Mouse (Mus musculus) liver, embryonic 14.5 days (tissue): Measurements from ENCODE around the gene Asb6. TPM values are rescaled to one million over a fixed set of nuclear protein-coding genes. Genes with fewer than 3 reads are reported as not detected.

ENCODE experiments used
- ATAC-seq: fragments of 200-750 bp; cut with Nextera tagmentation; 2 replicates; pipeline ENCODE4 v1.8.0; 2017; ENCODE audit warnings: moderate number of reproducible peaks, mild to moderate bottlenecking, moderate library complexity; ENCODE audit not compliant: insufficient read depth
- DNase-seq, 3 experiments: peaks; one replicate each; pipeline ENCODE4 v3.0.0-alpha.2; 2012 to 2013; ENCODE audit warnings: low read depth in 3 of 3, low spot score in 3 of 3
- H3K27ac ChIP-seq: fragments of 300-500 bp; sonication (generic); 2 replicates; pipeline ENCODE4 v1.5.1; 2014; ENCODE audit warnings: moderate library complexity, mild to moderate bottlenecking, control low read depth, inconsistent platforms
- H3K27me3 ChIP-seq: fragments of 300-500 bp; sonication (generic); 2 replicates; pipeline ENCODE4 v1.6.1; 2014; ENCODE audit warnings: mild to moderate bottlenecking, low read length, moderate library complexity; ENCODE audit not compliant: control insufficient read depth, insufficient read depth
- H3K36me3 ChIP-seq: fragments of 300-500 bp; sonication (generic); replicated peaks from 2 replicates; pipeline ENCODE4 v1.6.1; 2014; ENCODE audit warnings: low read depth; ENCODE audit not compliant: control insufficient read depth, insufficient read depth
- H3K4me1 ChIP-seq, 2 experiments: fragments of 200-500 bp in 1 of 2; fragments of 300-500 bp in 1 of 2; sonication (generic) in 1 of 2; replicated peaks; 2 replicates each; pipeline ENCODE4 v1.6.1; 2012 to 2014; ENCODE audit warnings: antibody characterized with exemption in 1 of 2, inconsistent platforms in 1 of 2, low read length in 1 of 2; ENCODE audit not compliant: control insufficient read depth in 2 of 2, insufficient read depth in 2 of 2
- H3K4me2 ChIP-seq: fragments of 300-500 bp; sonication (generic); 2 replicates; pipeline ENCODE4 v1.6.1; 2014; ENCODE audit warnings: low read depth, mild to moderate bottlenecking, control low read depth, moderate library complexity
- H3K4me3 ChIP-seq, 2 experiments: fragments of 200-500 bp in 1 of 2; fragments of 300-500 bp in 1 of 2; sonication (generic) in 1 of 2; 2 replicates each; pipeline ENCODE4 v1.5.1; 2012 to 2014; ENCODE audit warnings: low read depth in 2 of 2, low read length in 2 of 2, mild to moderate bottlenecking in 2 of 2, control low read depth in 1 of 2, inconsistent platforms in 1 of 2, moderate library complexity in 1 of 2; ENCODE audit not compliant: insufficient read depth in 1 of 2
- H3K9ac ChIP-seq: fragments of 300-500 bp; sonication (generic); replicated peaks from 2 replicates; pipeline ENCODE4 v1.6.1; 2014; ENCODE audit warnings: mild to moderate bottlenecking, control low read depth, moderate library complexity
- H3K9me3 ChIP-seq: fragments of 300-500 bp; sonication (generic); 2 replicates; pipeline ENCODE4 v1.6.1; 2016; ENCODE audit warnings: low read length, mixed read lengths; ENCODE audit not compliant: control insufficient read depth
- CTCF ChIP-seq: IDR thresholded peaks from 2 replicates; pipeline ENCODE4 v1.5.1; 2016; ENCODE audit warnings: antibody characterized with exemption, low read depth, control low read depth
- EP300 ChIP-seq: IDR thresholded peaks from 2 replicates; pipeline ENCODE4 v1.6.1; 2016; ENCODE audit warnings: antibody characterized with exemption, low read depth
- WGBS: fragments of 180-500 bp; shearing (Covaris S2); extraction: QIAGEN DNeasy Blood & Tissue Kit; methylation state at CpG from one replicate; pipeline ENCODE4 v1.1.7; 2014; ENCODE audit not compliant: insufficient replicate concordance; 5-methylcytosine and 5-hydroxymethylcytosine counted together
- polyA plus RNA-seq, 2 experiments: library from polyadenylated mRNA; depleted of rRNA in 1 of 2; stranded (reverse) in 1 of 2; unstranded in 1 of 2; fragments of >200 nt; fragmentation: Nextera tagmentation in 1 of 2; extraction: Ambion mirVana in 1 of 2; gene quantifications; 2 replicates each; pipeline versions ENCODE4 v1.2.1 to v1.2.3; 2012 to 2014

The Asb6 gene
- polyA plus RNA-seq, 2 experiments, result 25.9 to 27.0 TPM

DNA sequence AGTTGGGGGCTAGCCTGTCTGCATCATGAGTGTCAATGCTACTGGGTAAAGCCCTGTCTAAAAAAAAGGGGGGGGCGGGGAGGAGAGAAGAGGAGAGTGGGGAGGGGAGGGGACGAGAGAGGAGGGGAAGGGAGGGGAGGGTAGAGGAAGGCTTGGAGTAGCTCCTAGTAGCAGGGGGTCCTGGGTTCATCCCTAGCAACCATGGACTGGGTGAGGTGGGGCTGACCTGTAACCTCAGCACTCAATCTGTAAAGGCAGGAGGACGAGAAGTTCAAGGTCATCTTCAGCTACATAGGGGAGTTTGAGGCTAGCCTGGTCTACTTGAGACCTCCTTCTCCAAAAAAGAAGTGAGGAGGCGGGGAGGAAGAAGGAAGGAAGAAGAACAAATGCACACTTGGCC, 31.9 kb upstream of the Asb6 start:
- Histone ChIP-seq H3K9me3 (no peaks in the 10 kb centered on the region), H3K27ac (no peak overlapping the region), H3K9ac (no peak overlapping the region), H3K27me3 (peaks cover 16% of the 10 kb centered on the region), H3K4me3 (no peak overlapping the region), H3K4me1 (no peaks in the 10 kb centered on the region), H3K4me2 (no peak overlapping the region), H3K36me3 (no peaks in the 10 kb centered on the region)
- WGBS, result 48% methylated on average over 4 of the region's 4 CpGs
- ATAC-seq (no peak), DNase-seq (no peak)
- TF ChIP-seq CTCF (no peak), EP300 (no peak)

DNA sequence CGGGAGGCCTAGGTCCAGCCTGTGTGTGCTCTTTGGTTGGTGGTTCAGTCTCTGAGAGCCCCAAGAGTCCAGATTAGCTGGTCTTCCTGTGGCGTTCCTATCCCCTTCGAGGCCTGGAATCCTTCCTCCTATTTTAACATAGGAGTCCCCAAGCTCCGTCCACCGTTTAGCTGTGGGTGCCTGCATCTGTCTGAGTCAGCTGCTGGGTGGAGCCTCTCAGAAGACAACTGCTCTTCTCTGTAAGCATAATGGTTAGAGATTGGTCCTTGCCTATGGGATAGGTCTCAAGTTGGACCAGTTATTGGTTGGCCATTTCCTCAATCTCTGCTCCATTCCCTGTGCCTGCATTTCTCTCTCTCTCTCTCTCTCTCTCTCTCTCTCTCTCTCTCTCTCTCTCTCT, 29.6 kb upstream of the Asb6 start:
- Histone ChIP-seq H3K36me3 (no peaks in the 10 kb centered on the region), H3K4me2 (no peak overlapping the region), H3K4me1 (no peaks in the 10 kb centered on the region), H3K4me3 (no peak overlapping the region), H3K27ac (no peak overlapping the region), H3K9me3 (no peaks in the 10 kb centered on the region), H3K9ac (no peak overlapping the region), H3K27me3 (peaks cover 11% of the 10 kb centered on the region)
- TF ChIP-seq EP300, result no peak
- TF ChIP-seq CTCF, result no peak
- no peak for ATAC-seq
- WGBS, result 51% methylated on average over 5 of the region's 5 CpGs
- DNase-seq, result no peak

DNA sequence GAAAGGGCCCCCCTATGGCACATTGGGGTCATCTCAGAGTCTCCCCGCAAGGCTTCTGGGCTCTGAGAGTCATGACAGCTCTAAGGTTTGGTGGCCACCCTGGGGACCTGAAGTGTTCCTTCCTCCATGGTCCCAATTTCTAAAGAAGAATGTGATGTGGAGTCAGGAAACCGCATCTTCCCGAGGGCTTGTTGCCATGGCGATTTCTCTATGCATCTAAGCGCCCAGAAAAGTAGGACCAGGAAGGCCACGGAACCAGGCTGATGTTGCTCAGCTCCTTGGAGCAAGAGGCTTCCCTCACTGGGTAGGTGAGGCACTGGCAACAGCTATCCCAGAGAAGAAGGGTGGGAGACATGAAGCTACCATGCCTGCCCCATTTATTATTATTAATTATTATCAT, 26.9 kb upstream of the Asb6 start:
- Histone ChIP-seq H3K27ac (no peak overlapping the region), H3K4me1 (no peaks in the 10 kb centered on the region), H3K36me3 (no peaks in the 10 kb centered on the region), H3K9me3 (no peaks in the 10 kb centered on the region), H3K4me2 (no peak overlapping the region), H3K27me3 (no peaks in the 10 kb centered on the region; the same call in 1 of the 2 replicates), H3K4me3 (no peak overlapping the region), H3K9ac (no peak overlapping the region)
- ATAC-seq, result no peak
- DNase-seq, result no peak
- 56% methylated on average over 6 of the region's 6 CpGs for WGBS
- TF ChIP-seq EP300, result no peak
- TF ChIP-seq CTCF, result no peak

DNA sequence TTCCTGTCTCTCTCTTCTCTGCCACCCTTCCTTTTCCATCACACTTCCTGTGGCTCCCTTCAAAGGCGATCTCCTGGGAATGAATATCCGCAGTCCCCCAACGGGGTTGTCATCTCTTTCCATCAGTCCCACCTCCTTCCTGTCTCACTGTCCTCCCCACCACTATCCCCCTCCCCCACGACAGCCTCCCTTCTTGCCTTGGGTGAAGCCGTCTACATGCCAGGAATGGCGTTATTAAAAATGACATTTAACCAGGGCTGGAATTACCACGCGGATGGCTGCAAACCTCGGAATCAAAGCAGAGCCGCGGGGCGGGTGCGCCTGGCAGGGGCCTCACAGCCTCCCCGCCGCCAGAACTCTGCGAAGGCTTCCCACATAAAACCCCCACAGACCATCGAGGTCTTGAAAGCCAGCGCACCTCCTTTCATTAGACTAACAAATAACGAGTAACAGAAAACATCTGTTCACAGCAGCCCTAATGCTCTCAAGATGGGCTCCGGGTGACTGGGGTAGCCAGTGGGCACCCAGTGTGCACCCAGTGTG, 22.7 kb upstream of the Asb6 start:
- Histone ChIP-seq H3K27ac (no peak overlapping the region), H3K27me3 (no peaks in the 10 kb centered on the region; the same call in 1 of the 2 replicates), H3K4me3 (no peak overlapping the region), H3K9ac (no peak overlapping the region), H3K9me3 (no peaks in the 10 kb centered on the region), H3K4me2 (no peak overlapping the region), H3K4me1 (no peaks in the 10 kb centered on the region), H3K36me3 (no peaks in the 10 kb centered on the region)
- ATAC-seq (no peak), DNase-seq (no peak)
- TF ChIP-seq CTCF, result no peak
- 34% methylated on average over 20 of the region's 20 CpGs for WGBS

DNA sequence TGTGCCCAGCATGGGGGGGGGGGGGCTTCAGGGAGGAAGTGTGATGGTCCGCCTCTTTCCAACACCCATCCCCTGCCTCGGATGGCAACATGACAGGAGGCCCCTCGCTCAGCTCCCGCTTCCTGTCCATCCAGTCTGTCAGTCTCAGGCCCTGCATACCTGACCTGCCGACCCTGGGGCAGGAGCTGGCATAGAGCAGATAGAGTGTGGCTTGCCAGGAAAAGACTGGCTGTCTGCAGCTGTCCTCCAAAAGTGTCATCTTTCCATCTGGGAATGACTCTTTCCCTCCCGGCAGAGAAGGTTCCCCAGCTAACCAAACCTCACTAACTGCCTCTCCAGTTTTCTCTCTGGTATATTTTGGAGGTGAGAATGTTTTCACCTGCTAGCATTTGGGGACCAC, 20.4 kb upstream of the Asb6 start:
- peaks cover 11% of the 10 kb centered on the region for H3K27me3 ChIP-seq
- no peaks in the 10 kb centered on the region for H3K36me3 ChIP-seq
- no peaks in the 10 kb centered on the region for H3K9me3 ChIP-seq
- TF ChIP-seq EP300, result no peak
- no peak for TF ChIP-seq CTCF
- no peak overlapping the region for H3K9ac ChIP-seq
- H3K27ac ChIP-seq, result no peak overlapping the region
- WGBS, result 23% methylated on average over 6 of the region's 6 CpGs
- no peak overlapping the region for H3K4me3 ChIP-seq
- no peak for ATAC-seq
- DNase-seq, result no peak
- H3K4me1 ChIP-seq, result no peaks in the 10 kb centered on the region; a peak in 1 of 4 replicates
- no peak overlapping the region for H3K4me2 ChIP-seq
